Mouse (Mus musculus) E14TG2a.4 (cell line): ENCODE data around the gene Msln.

Experiments used
- CTCF ChIP-seq: conservative IDR thresholded peaks from 2 replicates; pipeline ENCODE4 v1.5.1; 2014; ENCODE audit warnings: low read length
- NANOG ChIP-seq: IDR thresholded peaks from 2 replicates; pipeline ENCODE4 v1.6.1; 2014; ENCODE audit warnings: borderline replicate concordance, low read length, mixed read lengths
- POU5F1 ChIP-seq: IDR thresholded peaks from 2 replicates; pipeline ENCODE4 v1.6.1; 2014; ENCODE audit warnings: low read length, borderline replicate concordance

DNA sequence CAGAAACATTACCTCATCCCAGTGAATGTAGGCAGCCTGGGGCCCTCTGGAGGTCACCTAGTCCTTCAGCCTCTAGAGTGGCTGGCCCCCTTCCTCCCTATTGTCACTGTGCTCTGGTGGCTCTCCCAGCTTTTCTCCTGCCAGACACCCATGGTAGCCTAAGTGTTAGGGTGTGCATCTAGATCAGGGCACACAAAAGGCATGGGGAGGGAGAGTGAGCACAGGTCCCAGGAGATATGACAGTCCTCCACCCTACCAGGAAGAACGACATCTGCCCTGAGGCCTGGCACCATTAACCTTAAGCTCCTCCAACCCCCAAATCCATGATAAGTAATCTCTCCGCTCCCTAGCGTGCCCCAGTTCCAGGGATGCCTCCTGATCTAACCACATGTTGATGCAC, 38.6 kb downstream of the Msln start:
- TF ChIP-seq CTCF (no peak), NANOG (no peak), POU5F1 (no peak)
